Comparison of ENCODE assay signal across 9 mouse cellular contexts in the genomic region with DNA sequence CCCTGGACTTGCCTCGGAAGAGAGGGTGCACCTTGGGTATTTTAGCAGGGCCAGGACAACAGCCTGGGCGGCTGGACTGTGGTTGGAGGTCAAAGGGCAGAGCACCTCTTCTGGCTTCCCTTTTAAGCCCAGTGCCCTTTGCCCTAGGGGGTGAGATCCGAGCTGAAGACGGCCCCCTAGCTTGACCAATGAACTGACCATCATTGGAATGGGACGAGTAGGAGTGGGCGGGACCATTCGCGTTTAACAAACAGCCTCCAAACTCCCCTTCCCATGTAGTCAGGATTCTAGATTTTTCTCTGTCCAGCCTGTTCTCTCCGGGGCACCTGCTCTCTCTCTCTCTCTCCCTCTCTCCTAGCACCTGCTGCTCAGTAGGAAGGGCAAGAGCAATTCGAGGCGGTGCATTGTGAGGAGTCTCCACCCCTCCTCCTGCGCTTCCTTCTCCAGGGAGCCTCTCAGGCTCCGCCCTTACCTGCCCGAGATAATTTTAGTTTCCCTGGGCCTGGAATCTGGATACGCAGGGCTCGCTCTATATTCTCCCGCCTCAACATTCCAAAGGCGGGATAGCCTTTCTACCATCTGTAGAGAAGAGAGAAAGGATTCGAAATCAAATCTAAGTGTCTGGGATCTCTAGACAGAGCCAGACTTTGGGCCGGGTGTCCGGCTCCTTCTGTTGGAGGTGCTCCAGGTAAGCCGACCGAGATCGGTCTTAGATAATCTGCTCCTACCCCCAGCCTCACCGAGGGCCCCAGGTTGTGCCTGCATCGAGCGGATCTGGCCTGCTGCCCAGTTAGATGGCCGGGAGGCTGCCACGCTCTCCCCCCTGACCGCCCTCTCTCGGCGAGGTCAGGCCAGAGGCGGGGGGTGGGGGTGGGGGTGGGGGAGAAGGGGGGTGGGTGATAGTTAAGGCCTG. TPM values are rescaled to one million over a fixed set of nuclear protein-coding genes. Genes with fewer than 3 reads are reported as not detected.
DNase-seq lines count a peak whose midpoint lies in the region; ATAC-seq and TF ChIP-seq lines count a peak whose summit lies in the region.
"Had no signal": no experiment of that assay in that cellular context is flagged by ENCODE, and none has a peak within 500 bp of the region (broad histone marks: within the 10 kb centered on the region; RNA-seq: fewer than 3 reads in every experiment).

No protein-coding gene starts in this region.

- peak overlapping the region; percentile 36; the same call in 1 of the 2 replicates for H3K27ac ChIP-seq in heart, embryonic 15.5 days
- no peak overlapping the region for H3K27ac ChIP-seq in cortical plate, adult 2 months (ENCODE audit: insufficient read depth, low read length)
- no peak overlapping the region; the same call in 1 of the 2 replicates for H3K27ac ChIP-seq in hindbrain, postnatal 0 days
- peak overlapping the region; percentile 77 for H3K27ac ChIP-seq in liver, embryonic 11.5 days (ENCODE audit: low read depth, low read length)
- H3K27ac ChIP-seq in neural tube, embryonic 15.5 days (replicated peaks) = no peak overlapping the region

- H3K4me2 ChIP-seq in heart, embryonic 15.5 days = peak overlapping the region; percentile 57
- H3K4me2 ChIP-seq in hindbrain, postnatal 0 days (ENCODE audit: low read depth, low read length) = peak overlapping the region; percentile 37
- H3K4me2 ChIP-seq in liver, embryonic 11.5 days = peak overlapping the region; percentile 33
- peak overlapping the region; percentile 30 for H3K4me2 ChIP-seq in neural tube, embryonic 15.5 days

- DNase-seq in heart, adult 11 months = no peak
- no peak for DNase-seq in hindbrain, postnatal 0 days (ENCODE audit: low spot score)
- DNase-seq in liver, embryonic 11.5 days (ENCODE audit: low spot score) = peak; percentile 50
- DNase-seq in B cell, adult 2 months = no peak

- no peak for TF ChIP-seq POLR2A in cortical plate, adult 2 months (IDR thresholded peaks at IDR 0.05; ENCODE audit: extremely low read depth, insufficient read depth, low read length)

- no peaks in the 10 kb centered on the region for H3K9me3 ChIP-seq in heart, embryonic 15.5 days (replicated peaks)
- H3K9me3 ChIP-seq in hindbrain, postnatal 0 days (ENCODE audit: low read length) = no peaks in the 10 kb centered on the region
- no peaks in the 10 kb centered on the region for H3K9me3 ChIP-seq in liver, embryonic 11.5 days (ENCODE audit: control insufficient read depth, low read length)
- H3K9me3 ChIP-seq in neural tube, embryonic 15.5 days (replicated peaks) = no peaks in the 10 kb centered on the region

- H3K9ac ChIP-seq in heart, embryonic 15.5 days = no peak overlapping the region
- H3K9ac ChIP-seq in hindbrain, postnatal 0 days (replicated peaks; ENCODE audit: low read length) = 0 out of 2 replicates have a peak overlapping the region, but pooled peaks have one; percentile 5
- peak overlapping the region; percentile 56 for H3K9ac ChIP-seq in liver, embryonic 11.5 days (ENCODE audit: low read depth, low read length)
- no peak overlapping the region for H3K9ac ChIP-seq in neural tube, embryonic 15.5 days (replicated peaks)

- peaks cover 7% of the 10 kb centered on the region; the same call in 1 of the 2 replicates for H3K27me3 ChIP-seq in heart, embryonic 15.5 days
- H3K27me3 ChIP-seq in hindbrain, postnatal 0 days (ENCODE audit: insufficient read depth, low read length) = peaks cover 16% of the 10 kb centered on the region; the same call in 1 of the 2 replicates
- H3K27me3 ChIP-seq in liver, embryonic 11.5 days (replicated peaks; ENCODE audit: control insufficient read depth, insufficient read depth, low read length) = peaks cover 53% of the 10 kb centered on the region
- peaks cover 37% of the 10 kb centered on the region for H3K27me3 ChIP-seq in neural tube, embryonic 15.5 days (replicated peaks)

- H3K4me1 ChIP-seq in heart, embryonic 15.5 days (replicated peaks) = peaks cover 22% of the 10 kb centered on the region
- no peaks in the 10 kb centered on the region for H3K4me1 ChIP-seq in cortical plate, adult 2 months (ENCODE audit: control insufficient read depth, insufficient read depth, low read length)
- H3K4me1 ChIP-seq in hindbrain, postnatal 0 days (ENCODE audit: insufficient read depth, low read length) = no peaks in the 10 kb centered on the region
- H3K4me1 ChIP-seq in liver, embryonic 11.5 days (replicated peaks; ENCODE audit: control insufficient read depth, insufficient read depth, low read length) = peaks cover 4% of the 10 kb centered on the region; the same call in 1 of the 2 replicates
- peaks cover 10% of the 10 kb centered on the region; the same call in 1 of the 2 replicates for H3K4me1 ChIP-seq in neural tube, embryonic 15.5 days

- ATAC-seq in heart, embryonic 15.5 days (replicated peaks; ENCODE audit: insufficient number of reproducible peaks, insufficient read depth, low FRiP score, low read depth) = no peak
- no peak for ATAC-seq in hindbrain, postnatal 0 days
- ATAC-seq in liver, embryonic 11.5 days (replicated peaks; ENCODE audit: low FRiP score) = peak; percentile 63
- ATAC-seq in neural tube, embryonic 15.5 days (ENCODE audit: low FRiP score) = no peak
- ATAC-seq in megakaryocyte-erythroid progenitor cell, adult 5-6 weeks (replicated peaks; ENCODE audit: low FRiP score, low TSS enrichment, poor library complexity, severe bottlenecking) = no peak

- H3K4me3 ChIP-seq in heart, embryonic 15.5 days = peak overlapping the region; percentile 36
- H3K4me3 ChIP-seq in cortical plate, adult 2 months (ENCODE audit: insufficient read depth, low read length) = peak overlapping the region; percentile 21; the same call in 1 of the 2 replicates
- H3K4me3 ChIP-seq in hindbrain, postnatal 0 days (ENCODE audit: low read length) = peak overlapping the region; percentile 29
- peak overlapping the region; percentile 47 for H3K4me3 ChIP-seq in liver, embryonic 11.5 days (ENCODE audit: low read depth, low read length)
- H3K4me3 ChIP-seq in neural tube, embryonic 15.5 days (replicated peaks) = peak overlapping the region; percentile 4; the same call in 1 of the 2 replicates

- TF ChIP-seq CTCF in cortical plate, adult 2 months (IDR thresholded peaks at IDR 0.05; ENCODE audit: extremely low read depth, insufficient read depth, low read length) = no peak
- TF ChIP-seq CTCF in hindbrain, postnatal 0 days (IDR thresholded peaks at IDR 0.05; ENCODE audit: low read depth) = no peak

- 3% methylated on average over 33 of the region's 33 CpGs for WGBS in heart, embryonic 15.5 days
- WGBS in hindbrain, postnatal 0 days = 3% methylated on average over 33 of the region's 33 CpGs
- 6% methylated on average over 33 of the region's 33 CpGs for WGBS in liver, embryonic 11.5 days
- 5% methylated on average over 33 of the region's 33 CpGs for WGBS in neural tube, embryonic 15.5 days

- H3K36me3 ChIP-seq in heart, embryonic 15.5 days = no peaks in the 10 kb centered on the region
- no peaks in the 10 kb centered on the region for H3K36me3 ChIP-seq in hindbrain, postnatal 0 days (ENCODE audit: insufficient read depth, low read length)
- no peaks in the 10 kb centered on the region for H3K36me3 ChIP-seq in liver, embryonic 11.5 days (ENCODE audit: control insufficient read depth, insufficient read depth, low read length)
- no peaks in the 10 kb centered on the region for H3K36me3 ChIP-seq in neural tube, embryonic 15.5 days

RNA-seq across cellular contexts. Expression of gene Grb7, which starts 0.6 kb away (rescaled TPM):
- 1.3 and 5.0 TPM in 2 replicates for polyA plus RNA-seq in heart, embryonic 15.5 days (2015; fragmentation: Nextera tagmentation; extraction: Ambion mirVana)
- 3.8 TPM in 2 replicates for polyA plus RNA-seq in cortical plate, adult 2 months (2012; rRNA removed)
- 1.5 and 2.7 TPM in 2 replicates for total RNA-seq in hindbrain, postnatal 0 days (2014; rRNA removed)
- polyA plus RNA-seq in hindbrain, postnatal 0 days (2015; fragmentation: Nextera tagmentation; extraction: Ambion mirVana) = 1.7 and 2.0 TPM in 2 replicates
- 33.2 and 34.1 TPM in 2 replicates for polyA plus RNA-seq in liver, embryonic 11.5 days (2014; fragmentation: Nextera tagmentation; extraction: Ambion mirVana)
- polyA plus RNA-seq in neural tube, embryonic 15.5 days (2015; fragmentation: Nextera tagmentation; extraction: Ambion mirVana) = 1.1 and 8.3 TPM in 2 replicates
- total RNA-seq in megakaryocyte-erythroid progenitor cell, adult 5-6 weeks (2014; fragmentation: Nextera tagmentation) = 0.82 and 1.7 TPM in 2 replicates
- total RNA-seq in megakaryocyte-erythroid progenitor cell, adult 5-6 weeks (2017) = not detected in 2 replicates
- total RNA-seq: MEL had no signal

RNA-seq across cellular contexts. Expression of gene Mien1, which starts 8.0 kb away (rescaled TPM):
- polyA plus RNA-seq in heart, embryonic 15.5 days (2015; fragmentation: Nextera tagmentation; extraction: Ambion mirVana) = 98.8 and 108 TPM in 2 replicates
- polyA plus RNA-seq in cortical plate, adult 2 months (2012; rRNA removed) = 192 and 197 TPM in 2 replicates
- 70.0 and 73.9 TPM in 2 replicates for total RNA-seq in hindbrain, postnatal 0 days (2014; rRNA removed)
- 259 and 264 TPM in 2 replicates for polyA plus RNA-seq in hindbrain, postnatal 0 days (2015; fragmentation: Nextera tagmentation; extraction: Ambion mirVana)
- polyA plus RNA-seq in liver, embryonic 11.5 days (2014; fragmentation: Nextera tagmentation; extraction: Ambion mirVana) = 99.4 and 100 TPM in 2 replicates
- polyA plus RNA-seq in neural tube, embryonic 15.5 days (2015; fragmentation: Nextera tagmentation; extraction: Ambion mirVana) = 243 and 278 TPM in 2 replicates
- total RNA-seq in megakaryocyte-erythroid progenitor cell, adult 5-6 weeks (2014; fragmentation: Nextera tagmentation) = 75.6 and 75.9 TPM in 2 replicates
- 15.7 and 32.3 TPM in 2 replicates for total RNA-seq in megakaryocyte-erythroid progenitor cell, adult 5-6 weeks (2017)

RNA-seq across cellular contexts. Expression of gene Erbb2, which starts 34.5 kb away (rescaled TPM):
- 36.1 and 44.2 TPM in 2 replicates for polyA plus RNA-seq in heart, embryonic 15.5 days (2015; fragmentation: Nextera tagmentation; extraction: Ambion mirVana)
- 2.0 and 2.6 TPM in 2 replicates for polyA plus RNA-seq in cortical plate, adult 2 months (2012; rRNA removed)
- total RNA-seq in hindbrain, postnatal 0 days (2014; rRNA removed) = 8.0 and 11.7 TPM in 2 replicates
- 4.9 and 5.1 TPM in 2 replicates for polyA plus RNA-seq in hindbrain, postnatal 0 days (2015; fragmentation: Nextera tagmentation; extraction: Ambion mirVana)
- 12.4 and 13.5 TPM in 2 replicates for polyA plus RNA-seq in liver, embryonic 11.5 days (2014; fragmentation: Nextera tagmentation; extraction: Ambion mirVana)
- polyA plus RNA-seq in neural tube, embryonic 15.5 days (2015; fragmentation: Nextera tagmentation; extraction: Ambion mirVana) = 7.3 and 9.4 TPM in 2 replicates
- not detected in 2 replicates for total RNA-seq in megakaryocyte-erythroid progenitor cell, adult 5-6 weeks (2014; fragmentation: Nextera tagmentation)
- total RNA-seq in megakaryocyte-erythroid progenitor cell, adult 5-6 weeks (2017) = not detected in 2 replicates
- total RNA-seq: MEL had no signal

RNA-seq across cellular contexts. Expression of gene Pgap3, which starts 46.5 kb away (rescaled TPM):
- 17.0 and 19.3 TPM in 2 replicates for polyA plus RNA-seq in heart, embryonic 15.5 days (2015; fragmentation: Nextera tagmentation; extraction: Ambion mirVana)
- 14.4 TPM in 2 replicates for polyA plus RNA-seq in cortical plate, adult 2 months (2012; rRNA removed)
- total RNA-seq in hindbrain, postnatal 0 days (2014; rRNA removed) = 10.6 and 12.0 TPM in 2 replicates
- polyA plus RNA-seq in hindbrain, postnatal 0 days (2015; fragmentation: Nextera tagmentation; extraction: Ambion mirVana) = 7.8 and 9.2 TPM in 2 replicates
- polyA plus RNA-seq in liver, embryonic 11.5 days (2014; fragmentation: Nextera tagmentation; extraction: Ambion mirVana) = 6.4 and 8.5 TPM in 2 replicates
- 7.4 and 9.6 TPM in 2 replicates for polyA plus RNA-seq in neural tube, embryonic 15.5 days (2015; fragmentation: Nextera tagmentation; extraction: Ambion mirVana)
- total RNA-seq in megakaryocyte-erythroid progenitor cell, adult 5-6 weeks (2014; fragmentation: Nextera tagmentation) = 6.4 and 10.6 TPM in 2 replicates
- total RNA-seq in megakaryocyte-erythroid progenitor cell, adult 5-6 weeks (2017) = 1.6 and 5.4 TPM in 2 replicates

Comparison
In these comparisons a context has a peak if more than half of its experiments do, and no peak if none do; other contexts are left out.
1. H3K27ac ChIP-seq: peak in heart, embryonic 15.5 days (single experiment) and liver, embryonic 11.5 days (single experiment); none in cortical plate, adult 2 months (single experiment), hindbrain, postnatal 0 days (single experiment) and neural tube, embryonic 15.5 days (single experiment).
2. H3K9ac ChIP-seq: peak in hindbrain, postnatal 0 days (single experiment) and liver, embryonic 11.5 days (single experiment); none in heart, embryonic 15.5 days (single experiment) and neural tube, embryonic 15.5 days (single experiment).
3. Peak in every context shown above with its lines, with median percentiles within 50 percentile points of each other: H3K4me2 ChIP-seq and H3K4me3 ChIP-seq.